Mouse (Mus musculus) olfactory bulb, adult 2 months (tissue): ENCODE results near the gene Gcnt7.

Experiments used
- CTCF ChIP-seq: fragments of 200-500 bp; IDR thresholded peaks from 2 replicates; pipeline ENCODE4 v1.5.1; 2012; ENCODE audit warnings: low read depth, mild to moderate bottlenecking, low read length, moderate library complexity; ENCODE audit not compliant: insufficient read depth
- POLR2A ChIP-seq: fragments of 200-500 bp; IDR thresholded peaks from 2 replicates; pipeline ENCODE4 v1.6.1; 2012; ENCODE audit warnings: mild to moderate bottlenecking, low read depth, low read length, moderate library complexity; ENCODE audit not compliant: insufficient read depth

- TF ChIP-seq CTCF (no peak), POLR2A (no peak)
Measured at GRCm38 (mm10) chr2:172416218-172416617, 42.2 kb downstream of the Gcnt7 start.
